Mouse (Mus musculus) hindbrain, embryonic 13.5 days (tissue): ENCODE data around the gene Pam. TPM values are rescaled to one million over a fixed set of nuclear protein-coding genes. Genes with fewer than 3 reads are reported as not detected.

Experiments used
- ATAC-seq: fragments of 200-750 bp; cut with Nextera tagmentation; 2 replicates; pipeline ENCODE4 v1.8.0; 2017; ENCODE audit warnings: moderate TSS enrichment; ENCODE audit not compliant: low FRiP score
- H3K27ac ChIP-seq: fragments of 300-500 bp; sonication (generic); 2 replicates; pipeline ENCODE4 v1.5.1; 2015; ENCODE audit warnings: inconsistent platforms, mild to moderate bottlenecking, moderate library complexity
- H3K27me3 ChIP-seq: fragments of 300-500 bp; sonication (generic); 2 replicates; pipeline ENCODE4 v1.6.1; 2015; ENCODE audit warnings: mild to moderate bottlenecking, inconsistent platforms
- H3K36me3 ChIP-seq: fragments of 300-500 bp; sonication (generic); 2 replicates; pipeline ENCODE4 v1.6.1; 2015; ENCODE audit warnings: mild to moderate bottlenecking, inconsistent platforms
- H3K4me1 ChIP-seq: fragments of 300-500 bp; sonication (generic); replicated peaks from 2 replicates; pipeline ENCODE4 v1.6.1; 2015; ENCODE audit warnings: inconsistent platforms
- H3K4me2 ChIP-seq: fragments of 300-500 bp; sonication (generic); 2 replicates; pipeline ENCODE4 v1.6.1; 2015; ENCODE audit warnings: inconsistent platforms, mild to moderate bottlenecking, moderate library complexity
- H3K4me3 ChIP-seq: fragments of 300-500 bp; sonication (generic); 2 replicates; pipeline ENCODE4 v1.5.1; 2015; ENCODE audit warnings: mild to moderate bottlenecking, inconsistent platforms
- H3K9ac ChIP-seq: fragments of 300-500 bp; sonication (generic); 2 replicates; pipeline ENCODE4 v1.6.1; 2015; ENCODE audit warnings: mild to moderate bottlenecking, inconsistent platforms
- H3K9me3 ChIP-seq: fragments of 300-500 bp; sonication (generic); 2 replicates; pipeline ENCODE4 v1.6.1; 2016; ENCODE audit warnings: inconsistent platforms
- WGBS: fragments of 180-500 bp; shearing (Covaris S2); methylation state at CpG from one replicate; pipeline ENCODE4 v1.1.7; 2015; 5-methylcytosine and 5-hydroxymethylcytosine counted together
- polyA plus RNA-seq: library from polyadenylated mRNA; unstranded; fragments of >200 nt; fragmentation: Nextera tagmentation; extraction: Ambion mirVana; gene quantifications from 2 replicates; pipeline ENCODE4 v1.2.1, GENCODE M21; 2015

Gene Pam
- polyA plus RNA-seq, 1 experiment from 2014 or later: 35.3 TPM

GRCm38 (mm10) chr1:98073826-98074225 is 21.6 kb downstream of the Pam start:
- H3K9me3 ChIP-seq: no peaks in the 10 kb centered on the region
- no peak overlapping the region for H3K4me3 ChIP-seq
- 61% methylated on average over 4 of the region's 4 CpGs for WGBS
- H3K4me1 ChIP-seq: peaks cover 14% of the 10 kb centered on the region
- H3K9ac ChIP-seq: no peak overlapping the region
- ATAC-seq: no peak
- no peaks in the 10 kb centered on the region for H3K36me3 ChIP-seq
- H3K27me3 ChIP-seq: no peaks in the 10 kb centered on the region
- no peak overlapping the region for H3K4me2 ChIP-seq
- H3K27ac ChIP-seq: no peak overlapping the region

- no peak overlapping the region for H3K9ac ChIP-seq
- WGBS: 26% methylated on average over 2 of the region's 2 CpGs
- no peaks in the 10 kb centered on the region for H3K9me3 ChIP-seq
- H3K27ac ChIP-seq: peak overlapping the region; percentile 52; the same call in 1 of the 2 replicates
- H3K4me2 ChIP-seq: no peak overlapping the region
- H3K27me3 ChIP-seq: no peaks in the 10 kb centered on the region
- no peak overlapping the region for H3K4me3 ChIP-seq
- ATAC-seq: no peak
- no peaks in the 10 kb centered on the region for H3K36me3 ChIP-seq
- H3K4me1 ChIP-seq: peaks cover 14% of the 10 kb centered on the region
Measured at GRCm38 (mm10) chr1:98073127-98073526, 22.3 kb downstream of the Pam start.

- ATAC-seq: no peak
- Histone ChIP-seq H3K4me1 (peaks cover 14% of the 10 kb centered on the region), H3K27me3 (no peaks in the 10 kb centered on the region), H3K9ac (no peak overlapping the region), H3K4me3 (no peak overlapping the region), H3K9me3 (no peaks in the 10 kb centered on the region), H3K36me3 (no peaks in the 10 kb centered on the region), H3K27ac (no peak overlapping the region), H3K4me2 (no peak overlapping the region)
- 59% methylated on average over 6 of the region's 6 CpGs for WGBS
Measured at GRCm38 (mm10) chr1:98072045-98072444, 23.4 kb downstream of the Pam start.

GRCm38 (mm10) chr1:98071436-98071835 is 24.0 kb downstream of the Pam start:
- Histone ChIP-seq H3K4me3 (no peak overlapping the region), H3K36me3 (no peaks in the 10 kb centered on the region), H3K9ac (no peak overlapping the region), H3K9me3 (no peaks in the 10 kb centered on the region), H3K4me2 (no peak overlapping the region), H3K27ac (no peak overlapping the region), H3K4me1 (peaks cover 14% of the 10 kb centered on the region), H3K27me3 (no peaks in the 10 kb centered on the region)
- no peak for ATAC-seq
- 91% methylated on average over 9 of the region's 9 CpGs for WGBS

GRCm38 (mm10) chr1:98070743-98071325 is 24.6 kb downstream of the Pam start:
- Histone ChIP-seq H3K4me1 (peaks cover 14% of the 10 kb centered on the region), H3K27ac (no peak overlapping the region), H3K27me3 (no peaks in the 10 kb centered on the region), H3K36me3 (no peaks in the 10 kb centered on the region), H3K9me3 (no peaks in the 10 kb centered on the region), H3K4me2 (no peak overlapping the region), H3K9ac (no peak overlapping the region), H3K4me3 (no peak overlapping the region)
- WGBS: 79% methylated on average over 5 of the region's 5 CpGs
- ATAC-seq: no peak

GRCm38 (mm10) chr1:98068177-98068576 is 27.3 kb downstream of the Pam start:
- Histone ChIP-seq H3K9ac (no peak overlapping the region), H3K4me2 (no peak overlapping the region), H3K4me3 (no peak overlapping the region), H3K9me3 (no peaks in the 10 kb centered on the region), H3K36me3 (no peaks in the 10 kb centered on the region), H3K4me1 (peaks cover 4% of the 10 kb centered on the region), H3K27ac (no peak overlapping the region), H3K27me3 (no peaks in the 10 kb centered on the region)
- no peak for ATAC-seq
- 96% methylated on average over 4 of the region's 4 CpGs for WGBS

GRCm38 (mm10) chr1:98062074-98062473 is 33.4 kb downstream of the Pam start:
- 71% methylated on average over 2 of the region's 2 CpGs for WGBS
- Histone ChIP-seq H3K4me3 (no peak overlapping the region), H3K9me3 (no peaks in the 10 kb centered on the region), H3K27ac (no peak overlapping the region), H3K4me2 (no peak overlapping the region), H3K36me3 (no peaks in the 10 kb centered on the region), H3K9ac (no peak overlapping the region), H3K4me1 (0 out of 2 replicates have a peak, but pooled peaks cover 4% of the 10 kb centered on the region), H3K27me3 (no peaks in the 10 kb centered on the region)
- no peak for ATAC-seq

GRCm38 (mm10) chr1:98059401-98059800 is 36.0 kb downstream of the Pam start:
- Histone ChIP-seq H3K36me3 (no peaks in the 10 kb centered on the region), H3K27ac (no peak overlapping the region), H3K27me3 (no peaks in the 10 kb centered on the region), H3K9me3 (no peaks in the 10 kb centered on the region), H3K9ac (no peak overlapping the region), H3K4me3 (no peak overlapping the region), H3K4me2 (no peak overlapping the region), H3K4me1 (peaks cover 8% of the 10 kb centered on the region)
- 91% methylated on average over 1 of the region's 1 CpGs for WGBS
- no peak for ATAC-seq

GRCm38 (mm10) chr1:98056996-98057945 is 38.2 kb downstream of the Pam start:
- Histone ChIP-seq H3K9me3 (no peaks in the 10 kb centered on the region), H3K4me3 (no peak overlapping the region), H3K9ac (no peak overlapping the region), H3K36me3 (no peaks in the 10 kb centered on the region), H3K4me1 (peaks cover 14% of the 10 kb centered on the region), H3K4me2 (no peak overlapping the region), H3K27ac (no peak overlapping the region), H3K27me3 (no peaks in the 10 kb centered on the region)
- ATAC-seq: no peak
- WGBS: 51% methylated on average over 11 of the region's 11 CpGs

- WGBS: 87% methylated on average over 6 of the region's 6 CpGs
- no peak for ATAC-seq
- Histone ChIP-seq H3K4me2 (no peak overlapping the region), H3K27ac (no peak overlapping the region), H3K27me3 (no peaks in the 10 kb centered on the region), H3K36me3 (no peaks in the 10 kb centered on the region), H3K4me1 (peaks cover 14% of the 10 kb centered on the region), H3K9ac (no peak overlapping the region), H3K4me3 (no peak overlapping the region), H3K9me3 (no peaks in the 10 kb centered on the region)
Measured at GRCm38 (mm10) chr1:98056277-98056676, 39.2 kb downstream of the Pam start.

- Histone ChIP-seq H3K4me1 (peaks cover 14% of the 10 kb centered on the region), H3K9me3 (no peaks in the 10 kb centered on the region), H3K4me2 (no peak overlapping the region), H3K9ac (no peak overlapping the region), H3K4me3 (no peak overlapping the region), H3K36me3 (no peaks in the 10 kb centered on the region), H3K27me3 (no peaks in the 10 kb centered on the region), H3K27ac (no peak overlapping the region)
- no peak for ATAC-seq
- 96% methylated on average over 8 of the region's 8 CpGs for WGBS
Measured at GRCm38 (mm10) chr1:98055591-98055990, 39.9 kb downstream of the Pam start.

GRCm38 (mm10) chr1:98053994-98054393 is 41.5 kb downstream of the Pam start:
- ATAC-seq: 0 out of 2 replicates have a peak, but pooled peaks have one; percentile 50
- Histone ChIP-seq H3K36me3 (no peaks in the 10 kb centered on the region), H3K4me3 (no peak overlapping the region), H3K9me3 (no peaks in the 10 kb centered on the region), H3K9ac (no peak overlapping the region), H3K4me2 (no peak overlapping the region), H3K27ac (peak overlapping the region; percentile 9; the same call in 1 of the 2 replicates), H3K4me1 (peaks cover 17% of the 10 kb centered on the region), H3K27me3 (no peaks in the 10 kb centered on the region)
- 9% methylated on average over 3 of the region's 3 CpGs for WGBS
